ENCODE assay signal across 9 mouse cellular contexts in genomic region chr16:63091471-63092300, GRCm38 (mm10).
DNase-seq lines count a peak whose midpoint lies in the region; ATAC-seq and TF ChIP-seq lines count a peak whose summit lies in the region.
"Had no signal": no experiment of that assay in that cellular context is flagged by ENCODE, and none has a peak within 500 bp of the region (broad histone marks: within the 10 kb centered on the region; RNA-seq: fewer than 3 reads in every experiment).

No protein-coding gene starts in this region.

- H3K9me3 ChIP-seq in midbrain, postnatal 0 days (ENCODE audit: low read length) = no peaks in the 10 kb centered on the region
- no peaks in the 10 kb centered on the region for H3K9me3 ChIP-seq in heart, embryonic 10.5 days

- no peak overlapping the region for H3K4me2 ChIP-seq in midbrain, postnatal 0 days (ENCODE audit: low read depth, low read length, poor library complexity, severe bottlenecking)

- no peak overlapping the region for H3K4me3 ChIP-seq in layer of hippocampus, adult 2 months
- no peak overlapping the region for H3K4me3 ChIP-seq in midbrain, postnatal 0 days (ENCODE audit: low read depth, low read length)
- no peak overlapping the region for H3K4me3 ChIP-seq in heart, embryonic 10.5 days
- H3K4me3 ChIP-seq in thymus, adult 2 months (ENCODE audit: control insufficient read depth, insufficient read depth, low read length) = no peak overlapping the region

- no peaks in the 10 kb centered on the region for H3K4me1 ChIP-seq in midbrain, postnatal 0 days (ENCODE audit: insufficient read depth, low read length)
- H3K4me1 ChIP-seq in heart, embryonic 10.5 days = no peaks in the 10 kb centered on the region
- no peaks in the 10 kb centered on the region for H3K4me1 ChIP-seq in thymus, adult 2 months (replicated peaks; ENCODE audit: control insufficient read depth, insufficient read depth, low read length)

- no peak for TF ChIP-seq CTCF in layer of hippocampus, adult 2 months (conservative IDR thresholded peaks at IDR 0.05)
- TF ChIP-seq CTCF in midbrain, postnatal 0 days (IDR thresholded peaks at IDR 0.05) = no peak
- no peak for TF ChIP-seq CTCF in thymus, adult 2 months (IDR thresholded peaks at IDR 0.05; ENCODE audit: borderline replicate concordance, control insufficient read depth, extremely low read depth, insufficient read depth, low read length, poor library complexity)

- no peak overlapping the region for H3K9ac ChIP-seq in midbrain, postnatal 0 days (replicated peaks; ENCODE audit: low read length, poor library complexity, severe bottlenecking)

- WGBS in midbrain, postnatal 0 days = 14% methylated on average over 11 of the region's 11 CpGs
- WGBS in heart, embryonic 10.5 days = 77% methylated on average over 11 of the region's 11 CpGs
- 93% methylated on average over 11 of the region's 11 CpGs for WGBS in thymus, adult 2 months

- ATAC-seq in cerebellum, adult (ENCODE audit: insufficient number of reproducible peaks, low FRiP score, low TSS enrichment) = peak; percentile 97
- peak; percentile 38; the same call in 1 of the 2 replicates for ATAC-seq in midbrain, postnatal 0 days (ENCODE audit: low FRiP score)

- no peaks in the 10 kb centered on the region for H3K36me3 ChIP-seq in midbrain, postnatal 0 days (ENCODE audit: insufficient read depth, low read length)
- H3K36me3 ChIP-seq in heart, embryonic 10.5 days = no peaks in the 10 kb centered on the region
- no peaks in the 10 kb centered on the region for H3K36me3 ChIP-seq in thymus, adult 2 months (ENCODE audit: control insufficient read depth, insufficient read depth, low read length)

- H3K27me3 ChIP-seq in midbrain, postnatal 0 days (ENCODE audit: insufficient read depth, low read length) = no peaks in the 10 kb centered on the region
- no peaks in the 10 kb centered on the region for H3K27me3 ChIP-seq in heart, embryonic 10.5 days (ENCODE audit: insufficient read depth, poor library complexity, severe bottlenecking)
- H3K27me3 ChIP-seq in thymus, adult 2 months (ENCODE audit: control insufficient read depth, insufficient read depth, low read length) = no peaks in the 10 kb centered on the region

- peak; percentile 77 for DNase-seq in embryo, embryonic 10.5 days (ENCODE audit: low spot score)
- peak; percentile 68 to 72 for DNase-seq in layer of hippocampus, adult 2 months (ENCODE audit: low spot score in 2 of 2)
- DNase-seq in midbrain, postnatal 0 days (ENCODE audit: low spot score) = peak; percentile 70
- no peak for DNase-seq in heart, embryonic 10.5 days (ENCODE audit: low spot score)
- DNase-seq in thymus, adult 2 months = no peak
- no peak for DNase-seq in spleen, postnatal 10 days (ENCODE audit: low spot score in 2 of 2)
- no peak for DNase-seq in liver
- DNase-seq: lung, postnatal 4 days had no signal

- H3K27ac ChIP-seq in layer of hippocampus, adult 2 months = peak overlapping the region; percentile 66
- no peak overlapping the region for H3K27ac ChIP-seq in midbrain, postnatal 0 days (ENCODE audit: low read depth, low read length)
- no peak overlapping the region for H3K27ac ChIP-seq in heart, embryonic 10.5 days
- no peak overlapping the region for H3K27ac ChIP-seq in thymus, adult 2 months (ENCODE audit: control insufficient read depth, insufficient read depth, low read length)

- TF ChIP-seq POLR2A in thymus, adult 2 months (IDR thresholded peaks at IDR 0.05; ENCODE audit: control insufficient read depth, extremely low read depth, insufficient read depth, low read length, poor library complexity) = no peak

Comparison
In these comparisons a context has a peak if more than half of its experiments do, and no peak if none do; other contexts are left out.
1. DNase-seq: peak in embryo, embryonic 10.5 days (single experiment), layer of hippocampus, adult 2 months (2 of 2) and midbrain, postnatal 0 days (single experiment); none in heart, embryonic 10.5 days (single experiment), thymus, adult 2 months (single experiment), spleen, postnatal 10 days (0 of 2) and liver (single experiment).